Mouse (Mus musculus): ENCODE data around the gene Capn2. TPM values are rescaled to one million over a fixed set of nuclear protein-coding genes. Genes with fewer than 3 reads are reported as not detected.

Gene Capn2
- total RNA-seq, 2 experiments from 2014 or later = 59.4 to 62.3 TPM

- no peak for DNase-seq (ENCODE audit: extremely low spot score in 1 of 2, low spot score in 1 of 2)
Measured at GRCm38 (mm10) chr1:182527261-182527766, 9.9 kb upstream of the Capn2 start.

GRCm38 (mm10) chr1:182525601-182526000, 8.2 kb upstream of the Capn2 start:
- DNase-seq (ENCODE audit: extremely low spot score in 1 of 2, low spot score in 1 of 2) = no peak

- DNase-seq (ENCODE audit: extremely low spot score in 1 of 2, low spot score in 1 of 2) = no peak
Measured at GRCm38 (mm10) chr1:182523692-182524091, 6.3 kb upstream of the Capn2 start.

GRCm38 (mm10) chr1:182522961-182523360, 5.6 kb upstream of the Capn2 start:
- no peak for DNase-seq (ENCODE audit: extremely low spot score in 1 of 2, low spot score in 1 of 2)

- no peak for DNase-seq (ENCODE audit: extremely low spot score in 1 of 2, low spot score in 1 of 2)
Measured at GRCm38 (mm10) chr1:182520938-182521500, 3.6 kb upstream of the Capn2 start.

GRCm38 (mm10) chr1:182520091-182520937, 2.9 kb upstream of the Capn2 start:
- DNase-seq (ENCODE audit: extremely low spot score in 1 of 2, low spot score in 1 of 2) = no peak

- DNase-seq (ENCODE audit: extremely low spot score in 1 of 2, low spot score in 1 of 2) = no peak
Measured at GRCm38 (mm10) chr1:182519341-182519740, 1.9 kb upstream of the Capn2 start.

GRCm38 (mm10) chr1:182518811-182519210, 1.4 kb upstream of the Capn2 start:
- no peak for DNase-seq (ENCODE audit: extremely low spot score in 1 of 2, low spot score in 1 of 2)

GRCm38 (mm10) chr1:182518143-182518680, 804 bp upstream of the Capn2 start:
- DNase-seq (ENCODE audit: extremely low spot score in 1 of 2, low spot score in 1 of 2) = no peak

GRCm38 (mm10) chr1:182517677-182518011, 236 bp upstream of the Capn2 start:
- DNase-seq (ENCODE audit: extremely low spot score in 1 of 2, low spot score in 1 of 2) = no peak

GRCm38 (mm10) chr1:182514803-182515590, 2.4 kb downstream of the Capn2 start:
- no peak for DNase-seq (ENCODE audit: extremely low spot score in 1 of 2, low spot score in 1 of 2)

- no peak for DNase-seq (ENCODE audit: extremely low spot score in 1 of 2, low spot score in 1 of 2)
Measured at GRCm38 (mm10) chr1:182513714-182514113, 3.7 kb downstream of the Capn2 start.

GRCm38 (mm10) chr1:182512901-182513410, 4.5 kb downstream of the Capn2 start:
- DNase-seq (ENCODE audit: extremely low spot score in 1 of 2, low spot score in 1 of 2) = no peak

GRCm38 (mm10) chr1:182511778-182512177, 5.6 kb downstream of the Capn2 start:
- no peak for DNase-seq (ENCODE audit: extremely low spot score in 1 of 2, low spot score in 1 of 2)

GRCm38 (mm10) chr1:182511073-182511472, 6.3 kb downstream of the Capn2 start:
- DNase-seq (ENCODE audit: extremely low spot score in 1 of 2, low spot score in 1 of 2) = no peak

- no peak for DNase-seq (ENCODE audit: extremely low spot score in 1 of 2, low spot score in 1 of 2)
Measured at GRCm38 (mm10) chr1:182509110-182509797, 8.2 kb downstream of the Capn2 start.

GRCm38 (mm10) chr1:182506229-182506986, 11.0 kb downstream of the Capn2 start:
- no peak for DNase-seq (ENCODE audit: extremely low spot score in 1 of 2, low spot score in 1 of 2)

- DNase-seq (ENCODE audit: extremely low spot score in 1 of 2, low spot score in 1 of 2) = no peak
Measured at GRCm38 (mm10) chr1:182505291-182505690, 12.1 kb downstream of the Capn2 start.

- DNase-seq (ENCODE audit: extremely low spot score in 1 of 2, low spot score in 1 of 2) = no peak
Measured at GRCm38 (mm10) chr1:182504223-182504622, 13.2 kb downstream of the Capn2 start.
